Mouse (Mus musculus): Measurements from ENCODE around the gene Xpot.

Xpot gene

GRCm38 (mm10) chr10:121622431-121622830 is 3.7 kb downstream of the Xpot start:
- no peak for DNase-seq (ENCODE audit: low spot score in 2 of 2)

DNA sequence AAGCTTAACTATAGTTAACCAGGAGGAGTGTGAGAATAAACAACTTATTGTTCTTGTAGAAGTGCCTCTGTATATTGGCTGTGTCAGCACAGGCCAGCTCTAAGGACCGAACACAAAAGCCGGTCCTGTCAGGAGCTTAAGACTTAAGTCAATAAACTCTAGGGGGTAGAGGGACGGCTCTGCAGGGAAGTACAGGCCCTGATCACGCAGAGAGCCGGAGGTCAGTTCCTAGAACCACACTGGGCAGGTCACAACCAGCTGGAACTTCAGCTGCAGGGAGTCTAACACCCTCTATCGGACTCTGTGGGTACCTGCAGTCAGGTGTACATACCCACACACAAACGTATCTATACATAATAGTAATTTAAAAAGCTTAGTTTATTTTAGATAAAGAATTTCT is 10.2 kb downstream of the Xpot start:
- DNase-seq (ENCODE audit: low spot score in 2 of 2): no peak

GRCm38 (mm10) chr10:121615146-121615870 is 10.8 kb downstream of the Xpot start:
- DNase-seq (ENCODE audit: low spot score in 2 of 2): no peak

- no peak for DNase-seq (ENCODE audit: low spot score in 2 of 2)
These were observed 12.6 kb downstream of the Xpot start for GRCm38 (mm10) chr10:121613570-121613969.

DNA sequence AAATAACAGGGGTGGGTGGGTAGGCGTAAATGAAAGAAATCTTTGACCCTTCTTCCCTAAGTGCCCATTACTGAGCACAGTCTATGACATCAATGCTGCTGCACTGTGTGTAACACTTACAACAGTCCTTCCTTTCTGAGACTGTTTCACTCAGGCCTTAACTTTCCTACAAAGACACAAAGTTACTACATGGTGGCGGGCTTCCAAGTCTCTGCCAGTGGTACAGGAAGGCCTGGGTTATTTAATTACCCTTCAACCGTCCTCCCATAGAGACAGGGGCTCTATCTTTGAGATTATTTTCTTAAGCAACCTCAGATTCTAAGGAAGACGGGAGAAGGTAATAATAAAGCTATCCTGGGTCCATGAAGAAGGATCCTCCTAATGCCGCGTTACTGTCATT is 13.7 kb downstream of the Xpot start:
- DNase-seq (ENCODE audit: low spot score in 2 of 2): no peak

- no peak for DNase-seq (ENCODE audit: low spot score in 2 of 2)
These were observed 14.5 kb downstream of the Xpot start for GRCm38 (mm10) chr10:121611587-121611986.

DNA sequence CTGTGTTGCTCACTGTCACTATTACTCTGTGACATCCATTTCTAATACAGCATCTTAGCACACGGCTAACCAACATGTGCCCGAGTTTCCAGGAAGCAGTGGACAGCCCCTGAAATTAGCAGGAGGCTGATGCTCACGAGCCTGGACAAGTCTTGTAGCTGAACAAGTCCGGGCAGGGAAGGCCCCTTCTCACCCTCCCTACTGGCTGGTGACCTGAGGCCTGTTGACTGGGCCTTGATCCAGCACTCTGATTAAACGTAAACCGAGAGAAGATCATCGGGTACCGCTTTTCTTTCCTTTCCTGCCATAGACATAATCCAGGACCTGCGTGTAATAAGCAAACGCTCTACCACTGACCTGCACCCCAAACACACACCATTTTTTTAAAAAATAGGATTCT is 18.0 kb downstream of the Xpot start:
- no peak for DNase-seq (ENCODE audit: low spot score in 2 of 2)

DNA sequence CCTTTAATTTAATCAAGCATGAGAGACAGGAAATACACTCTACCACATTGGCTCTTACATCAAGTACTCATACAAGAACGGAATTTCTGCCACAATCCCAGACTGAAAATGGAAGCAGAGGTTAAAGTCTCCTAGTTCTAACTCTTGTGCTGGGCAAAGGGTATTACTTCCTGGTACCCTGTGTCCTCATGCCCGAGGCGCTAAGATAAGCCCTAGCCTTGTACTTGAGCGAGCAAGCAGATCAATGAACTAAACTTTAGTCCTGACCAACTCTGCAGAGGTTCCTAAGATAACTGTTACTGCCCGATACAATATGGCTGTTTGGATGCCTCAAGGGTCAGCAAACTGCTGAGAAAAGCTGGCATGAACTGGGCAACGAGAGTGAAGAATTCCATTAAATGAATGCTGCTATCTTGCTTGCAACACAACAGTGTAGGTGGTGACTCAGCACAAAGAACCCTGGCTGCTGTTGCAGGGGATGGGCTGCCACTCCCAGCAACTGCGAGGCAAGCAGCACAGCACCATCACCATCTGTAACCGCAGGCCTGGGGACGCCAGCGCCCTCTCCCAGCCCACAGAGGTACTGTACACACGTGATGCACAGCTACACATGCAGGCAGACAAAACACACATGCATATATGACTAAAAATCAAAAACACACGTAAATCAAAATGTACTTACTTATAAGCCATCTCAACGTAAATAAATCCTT is 21.3 kb downstream of the Xpot start:
- no peak for DNase-seq (ENCODE audit: low spot score in 2 of 2)

DNA sequence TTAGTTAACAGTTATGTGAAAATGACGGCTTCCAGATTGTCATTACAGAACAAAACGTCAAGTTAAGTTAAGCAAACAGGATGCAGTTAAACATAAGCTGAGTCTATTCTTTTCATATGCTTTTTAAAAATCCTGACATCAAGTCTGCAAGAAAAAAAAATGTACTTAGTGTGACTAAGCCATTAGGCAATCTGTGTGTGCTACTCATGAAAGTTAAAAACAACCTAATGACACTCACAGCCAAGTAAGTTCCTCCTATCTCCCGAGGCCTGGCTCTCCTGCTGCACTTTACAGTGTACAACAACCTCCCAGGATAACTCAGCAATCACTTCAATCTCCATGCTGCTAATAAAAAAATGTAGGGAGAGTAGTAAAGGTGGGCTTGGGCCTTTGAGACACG is 22.6 kb downstream of the Xpot start:
- DNase-seq (ENCODE audit: low spot score in 2 of 2): no peak

GRCm38 (mm10) chr10:121601272-121601671 is 24.9 kb downstream of the Xpot start:
- DNase-seq (ENCODE audit: low spot score in 2 of 2): no peak

DNA sequence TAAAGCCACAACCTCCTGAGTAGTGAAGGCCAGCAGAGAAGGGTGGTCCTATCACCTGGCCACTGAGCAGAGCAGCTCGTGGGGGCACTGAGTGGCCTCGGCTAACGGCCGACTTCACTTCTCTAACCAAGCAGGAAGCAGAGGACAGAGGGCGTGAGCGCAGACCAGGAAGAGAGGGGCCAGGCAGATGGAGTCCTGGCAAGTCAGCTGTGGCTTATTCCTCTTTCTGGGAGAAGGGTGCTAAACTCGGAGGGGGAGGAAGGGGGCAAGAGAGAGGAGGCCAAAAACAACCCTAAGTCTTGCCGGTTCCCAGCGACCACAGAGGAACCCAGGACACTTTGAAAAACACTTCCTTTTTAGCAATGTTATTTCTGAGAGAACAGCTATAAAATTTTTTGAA is 29.6 kb downstream of the Xpot start:
- no peak for DNase-seq (ENCODE audit: low spot score in 2 of 2)

- no peak for DNase-seq (ENCODE audit: low spot score in 2 of 2)
These were observed 35.0 kb downstream of the Xpot start for GRCm38 (mm10) chr10:121591106-121591505.

DNA sequence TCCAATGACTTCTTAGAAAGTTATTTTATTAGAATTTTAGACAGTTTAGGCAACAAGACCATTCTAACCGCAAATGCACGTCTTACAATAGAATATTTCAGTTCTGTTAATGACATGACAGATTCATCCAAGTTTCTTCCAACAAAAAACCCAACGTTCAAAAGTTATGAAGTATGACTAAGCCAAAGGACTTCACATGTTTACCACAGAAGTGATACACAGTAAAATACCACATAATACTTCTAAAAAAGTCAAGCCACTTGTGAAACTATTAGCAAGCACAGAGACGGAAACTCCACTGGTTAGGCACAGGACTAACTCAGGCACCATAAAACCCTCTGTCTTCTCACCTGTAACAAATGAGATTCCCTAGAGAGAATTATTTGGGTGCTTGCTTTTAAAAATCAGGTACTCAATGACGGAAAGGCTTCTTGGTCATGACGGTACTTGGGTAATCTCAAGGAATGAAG is 38.7 kb downstream of the Xpot start:
- DNase-seq (ENCODE audit: low spot score in 2 of 2): no peak

GRCm38 (mm10) chr10:121586675-121587370 is 39.3 kb downstream of the Xpot start, which contains the start of gene Tbk1:
Tbk1 (minus strand) TSS chr10:121586787.
- DNase-seq (ENCODE audit: low spot score in 2 of 2): peak; percentile 92

GRCm38 (mm10) chr10:121585791-121586642 is 40.1 kb downstream of the Xpot start:
- DNase-seq (ENCODE audit: low spot score in 2 of 2): peak in 1 of 2 experiments; percentile 19

DNA sequence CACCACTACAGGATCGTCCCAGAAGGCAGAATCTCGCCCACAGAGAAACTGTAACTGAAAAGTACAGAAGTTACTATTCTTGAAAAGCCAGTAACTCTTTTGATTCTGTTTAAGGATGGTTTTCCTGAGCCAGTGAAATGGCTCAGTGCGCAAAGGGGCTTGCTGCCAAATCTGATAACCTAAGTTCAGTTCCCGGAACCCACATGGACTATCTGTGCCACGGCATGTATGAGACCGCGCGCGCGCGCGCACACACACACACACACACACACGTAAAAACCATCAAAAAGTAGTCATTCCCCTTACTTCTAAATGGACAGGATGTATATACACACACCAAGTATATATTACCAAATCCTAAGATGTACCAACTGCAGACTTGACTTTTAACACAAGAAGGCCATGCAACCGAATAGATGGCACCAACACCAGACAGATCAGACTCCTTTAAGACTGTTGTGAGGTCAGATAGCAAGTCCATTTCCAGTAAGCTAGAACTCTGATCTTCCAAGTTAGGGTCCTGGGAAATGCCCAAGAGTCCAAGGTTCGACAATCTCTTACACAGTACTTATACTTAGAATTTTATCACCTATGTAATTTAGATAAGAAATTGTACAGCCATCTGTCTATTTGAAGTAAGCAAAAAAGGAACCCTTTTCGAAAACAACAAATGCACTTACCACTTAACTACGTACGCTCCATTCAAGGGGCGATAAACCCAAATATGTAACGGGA is 40.9 kb downstream of the Xpot start:
- no peak for DNase-seq (ENCODE audit: low spot score in 2 of 2)

GRCm38 (mm10) chr10:121584033-121584432 is 42.1 kb downstream of the Xpot start:
- DNase-seq (ENCODE audit: low spot score in 2 of 2): no peak

- DNase-seq (ENCODE audit: low spot score in 2 of 2): no peak
These were observed 43.1 kb downstream of the Xpot start for GRCm38 (mm10) chr10:121583016-121583415.

DNA sequence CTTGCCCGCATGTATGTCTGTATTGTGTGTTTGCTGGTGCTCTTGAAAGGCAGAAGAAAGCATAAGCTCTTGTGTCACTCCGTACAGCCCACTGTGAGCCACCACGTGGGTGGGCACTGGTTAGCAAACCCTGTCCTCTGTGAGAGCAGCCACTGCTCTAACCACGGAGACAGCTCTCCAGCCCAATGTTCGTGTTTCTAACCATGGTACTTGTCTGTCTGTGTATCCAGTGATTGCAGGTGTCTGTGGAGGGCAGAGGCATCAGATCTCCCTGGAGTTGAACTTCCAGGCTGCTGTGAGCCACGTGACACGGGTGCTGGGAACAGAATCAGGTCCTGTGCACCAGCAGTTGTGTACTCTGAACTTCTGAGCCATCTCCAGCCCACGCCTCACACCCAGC is 43.8 kb downstream of the Xpot start:
- DNase-seq (ENCODE audit: low spot score in 2 of 2): no peak

DNA sequence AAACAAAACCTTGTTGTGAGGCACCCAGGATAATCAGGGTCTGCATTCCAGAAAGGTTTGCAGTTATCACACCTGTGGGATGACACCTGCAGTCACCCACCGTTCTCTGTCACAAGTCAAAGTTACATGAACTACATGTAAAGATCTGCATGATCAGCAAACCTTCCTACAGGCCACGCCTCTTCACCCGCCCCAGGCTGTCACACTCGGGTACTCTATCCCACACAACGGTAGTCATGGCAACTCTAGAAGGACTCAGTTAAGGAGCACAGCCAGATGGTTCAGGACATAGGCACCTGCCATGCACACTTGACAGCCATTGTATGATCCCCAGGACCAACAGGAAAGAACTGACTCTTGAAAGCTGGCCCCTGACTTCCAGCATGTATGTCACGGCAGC is 44.7 kb downstream of the Xpot start:
- DNase-seq (ENCODE audit: low spot score in 2 of 2): no peak

DNA sequence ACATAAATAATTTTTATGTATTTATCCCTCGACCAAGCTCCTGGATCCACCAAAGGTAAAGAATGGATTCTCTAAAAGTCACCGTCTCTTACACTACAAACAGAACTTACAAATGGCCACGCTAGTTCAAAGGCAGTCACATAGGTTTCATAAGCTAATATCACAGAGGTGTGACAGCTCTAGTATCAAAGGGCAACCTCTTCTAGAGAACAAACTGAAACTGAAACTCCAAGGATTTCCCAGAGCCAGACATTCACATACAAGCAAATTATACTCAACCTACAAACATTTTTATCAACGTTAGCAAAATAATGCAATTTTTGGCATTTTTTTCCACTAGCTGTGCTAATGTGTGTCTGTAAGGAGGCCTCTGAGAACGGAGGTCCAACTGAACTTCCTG is 45.8 kb downstream of the Xpot start:
- no peak for DNase-seq (ENCODE audit: low spot score in 2 of 2)
